23 mouse cellular contexts compared by ENCODE assay signal in genomic region chr5:5373541-5373940, GRCm38 (mm10). TPM values are rescaled to one million over a fixed set of nuclear protein-coding genes. Genes with fewer than 3 reads are reported as not detected.
DNase-seq lines count a peak whose midpoint lies in the region; ATAC-seq and TF ChIP-seq lines count a peak whose summit lies in the region.
"Had no signal": no experiment of that assay in that cellular context is flagged by ENCODE, and none has a peak within 500 bp of the region (broad histone marks: within the 10 kb centered on the region; RNA-seq: fewer than 3 reads in every experiment).

No protein-coding gene starts in this region.

- no peaks in the 10 kb centered on the region for H3K27me3 ChIP-seq in hindbrain, embryonic 14.5 days (ENCODE audit: control insufficient read depth, insufficient read depth, low read length)
- no peaks in the 10 kb centered on the region for H3K27me3 ChIP-seq in hindbrain, embryonic 11.5 days (ENCODE audit: control insufficient read depth, insufficient read depth, low read length)
- no peaks in the 10 kb centered on the region for H3K27me3 ChIP-seq in CH12.LX (replicated peaks)
- H3K27me3 ChIP-seq in hindbrain, postnatal 0 days (ENCODE audit: insufficient read depth, low read length): no peaks in the 10 kb centered on the region
- H3K27me3 ChIP-seq in limb, embryonic 10.5 days (ENCODE audit: low read depth, poor library complexity, severe bottlenecking): no peaks in the 10 kb centered on the region
- H3K27me3 ChIP-seq: heart, embryonic 12.5 days; limb, embryonic 13.5 days; lung, embryonic 15.5 days; neural tube, embryonic 12.5 days had no signal

- no peak for ATAC-seq in hindbrain, embryonic 14.5 days (ENCODE audit: low FRiP score)
- ATAC-seq in hindbrain, embryonic 11.5 days (ENCODE audit: low FRiP score): no peak
- ATAC-seq in hindbrain, postnatal 0 days: no peak
- ATAC-seq: inflammation-experienced regulatory T-cells, adult 6 months had no signal

- H3K36me3 ChIP-seq in hindbrain, embryonic 14.5 days (replicated peaks; ENCODE audit: control insufficient read depth, insufficient read depth): no peaks in the 10 kb centered on the region
- no peaks in the 10 kb centered on the region for H3K36me3 ChIP-seq in hindbrain, embryonic 11.5 days (ENCODE audit: control insufficient read depth, insufficient read depth, low read length)
- H3K36me3 ChIP-seq in CH12.LX (replicated peaks in 1 of 2; ENCODE audit: control insufficient read depth in 1 of 2, insufficient read depth in 1 of 2, low read length in 1 of 2): peaks cover 0 to 11% of the 10 kb centered on the region in 2 experiments
- H3K36me3 ChIP-seq in hindbrain, postnatal 0 days (ENCODE audit: insufficient read depth, low read length): no peaks in the 10 kb centered on the region
- H3K36me3 ChIP-seq in limb, embryonic 10.5 days: peaks cover 4% of the 10 kb centered on the region; the same call in 1 of the 2 replicates
- H3K36me3 ChIP-seq: limb, embryonic 13.5 days; liver, embryonic 13.5 days; lung, embryonic 15.5 days; neural tube, embryonic 12.5 days had no signal

- TF ChIP-seq EP300 in CH12.LX (IDR thresholded peaks at IDR 0.05; ENCODE audit: low read length): no peak

- no peak for TF ChIP-seq RAD21 in CH12.LX (IDR thresholded peaks at IDR 0.05; ENCODE audit: low read depth, low read length)

- no peak overlapping the region for H3K4me2 ChIP-seq in hindbrain, embryonic 14.5 days (replicated peaks)
- H3K4me2 ChIP-seq in hindbrain, embryonic 11.5 days (replicated peaks; ENCODE audit: low read depth, low read length): no peak overlapping the region
- H3K4me2 ChIP-seq in CH12.LX (ENCODE audit: insufficient read depth, low read depth, poor library complexity, severe bottlenecking): 0 out of 2 replicates have a peak overlapping the region, but pooled peaks have one; percentile 15
- H3K4me2 ChIP-seq in hindbrain, postnatal 0 days (ENCODE audit: low read depth, low read length): 0 out of 2 replicates have a peak overlapping the region, but pooled peaks have one; percentile 13
- H3K4me2 ChIP-seq: heart, embryonic 12.5 days; limb, embryonic 13.5 days; liver, embryonic 13.5 days; lung, embryonic 15.5 days; neural tube, embryonic 12.5 days had no signal

- no peak for TF ChIP-seq CTCF in CH12.LX (conservative IDR thresholded peaks at IDR 0.05 in 1 of 2, IDR thresholded peaks at IDR 0.05 in 1 of 2; ENCODE audit: low read depth in 2 of 2, low read length in 2 of 2)
- no peak for TF ChIP-seq CTCF in hindbrain, postnatal 0 days (IDR thresholded peaks at IDR 0.05; ENCODE audit: low read depth)

- peaks cover 19% of the 10 kb centered on the region for H3K79me2 ChIP-seq in CH12.LX (replicated peaks; ENCODE audit: control insufficient read depth, extremely low read depth, insufficient read depth, poor library complexity, severe bottlenecking)

- in situ Hi-C loops in CH12.LX (cut with MboI; ENCODE audit: low pct_ligation_motif_present, low pct_unique_long_range_greater_than_20kb, low sequenced_read_pairs): loop anchor here (25.0 kb wide), 1 partner anchor 411 kb away; no protein-coding TSS in a partner anchor

- H3K9ac ChIP-seq in hindbrain, embryonic 14.5 days: no peak overlapping the region
- no peak overlapping the region for H3K9ac ChIP-seq in hindbrain, embryonic 11.5 days (ENCODE audit: low read depth, low read length)
- H3K9ac ChIP-seq in CH12.LX (ENCODE audit: insufficient read depth, low read depth): no peak overlapping the region
- H3K9ac ChIP-seq in hindbrain, postnatal 0 days (replicated peaks; ENCODE audit: low read length): no peak overlapping the region
- H3K9ac ChIP-seq: heart, embryonic 12.5 days; limb, embryonic 13.5 days; liver, embryonic 13.5 days; lung, embryonic 15.5 days; neural tube, embryonic 12.5 days had no signal

- DNase-seq in hindbrain, embryonic 14.5 days (ENCODE audit: low spot score): no peak
- no peak for DNase-seq in hindbrain, embryonic 11.5 days (ENCODE audit: low spot score)
- no peak for DNase-seq in CH12.LX (ENCODE audit: extremely low read depth)
- peak; percentile 21 for DNase-seq in brain, adult 2 months (ENCODE audit: low read depth, low spot score)
- DNase-seq in hindbrain, postnatal 0 days (ENCODE audit: low spot score): peak; percentile 19
- DNase-seq in limb, embryonic 10.5 days (ENCODE audit: low spot score): no peak
- no peak for DNase-seq in layer of hippocampus, adult 11-12 months (ENCODE audit: low spot score)
- DNase-seq: adrenal gland, adult 8-10 months; cerebellum, adult 11 months; embryo, embryonic 11 days; gastrocnemius, adult 2 months; heart, postnatal 14 days; kidney, adult 8-10 months; kidney, postnatal 36 days; layer of hippocampus, adult 9-11 months; liver, embryonic 13.5 days; right cerebral cortex, adult 18-20 months; thymus, postnatal 25 days had no signal

- H3K27ac ChIP-seq in hindbrain, embryonic 14.5 days: peak overlapping the region; percentile 52; the same call in 1 of the 2 replicates
- no peak overlapping the region for H3K27ac ChIP-seq in hindbrain, embryonic 11.5 days (ENCODE audit: low read depth, low read length)
- H3K27ac ChIP-seq in CH12.LX (ENCODE audit: insufficient read depth, low read depth): no peak overlapping the region
- H3K27ac ChIP-seq in hindbrain, postnatal 0 days: no peak overlapping the region
- H3K27ac ChIP-seq in limb, embryonic 10.5 days: no peak overlapping the region
- H3K27ac ChIP-seq: gastrocnemius, adult 2 months; limb, embryonic 13.5 days; liver, embryonic 13.5 days; lung, embryonic 15.5 days; neural tube, embryonic 12.5 days had no signal

- H3K4me1 ChIP-seq in hindbrain, embryonic 14.5 days (replicated peaks; ENCODE audit: control insufficient read depth, insufficient read depth, low read length): peaks cover 22% of the 10 kb centered on the region
- H3K4me1 ChIP-seq in hindbrain, embryonic 11.5 days (replicated peaks; ENCODE audit: control insufficient read depth, insufficient read depth, low read length): no peaks in the 10 kb centered on the region
- H3K4me1 ChIP-seq in CH12.LX (ENCODE audit: control insufficient read depth in 1 of 2, insufficient read depth in 2 of 2): peaks cover 6 to 46% of the 10 kb centered on the region in 2 experiments
- peaks cover 6% of the 10 kb centered on the region for H3K4me1 ChIP-seq in hindbrain, postnatal 0 days (ENCODE audit: insufficient read depth, low read length)
- H3K4me1 ChIP-seq in limb, embryonic 10.5 days: peaks cover 15% of the 10 kb centered on the region
- H3K4me1 ChIP-seq: neural tube, embryonic 12.5 days had no signal

- dilution Hi-C loops in CH12.LX (cut with MboI; ENCODE audit: extremely low pct_ligation_motif_present, extremely low pct_unique_long_range_greater_than_20kb, low sequenced_read_pairs): no loop called here

- H3K9me3 ChIP-seq in hindbrain, embryonic 14.5 days (ENCODE audit: control insufficient read depth, low read length): no peaks in the 10 kb centered on the region
- H3K9me3 ChIP-seq in hindbrain, embryonic 11.5 days (ENCODE audit: control insufficient read depth, low read length): no peaks in the 10 kb centered on the region
- peaks cover 6% of the 10 kb centered on the region for H3K9me3 ChIP-seq in CH12.LX (replicated peaks; ENCODE audit: low read length)
- no peaks in the 10 kb centered on the region for H3K9me3 ChIP-seq in hindbrain, postnatal 0 days (ENCODE audit: low read length)
- H3K9me3 ChIP-seq in limb, embryonic 10.5 days (replicated peaks): no peaks in the 10 kb centered on the region
- H3K9me3 ChIP-seq: heart, embryonic 12.5 days; limb, embryonic 13.5 days; liver, embryonic 13.5 days; lung, embryonic 15.5 days; neural tube, embryonic 12.5 days had no signal

- 31% methylated on average over 7 of the region's 7 CpGs for WGBS in hindbrain, embryonic 14.5 days
- WGBS in hindbrain, embryonic 11.5 days: 52% methylated on average over 7 of the region's 7 CpGs
- 33% methylated on average over 7 of the region's 7 CpGs for WGBS in hindbrain, postnatal 0 days
- WGBS in limb, embryonic 10.5 days: 89% methylated on average over 7 of the region's 7 CpGs

- no peak for TF ChIP-seq POLR2A in CH12.LX (IDR thresholded peaks at IDR 0.05; ENCODE audit: low read depth, low read length)

- no peak overlapping the region for H3K4me3 ChIP-seq in hindbrain, embryonic 14.5 days (replicated peaks; ENCODE audit: low read length)
- no peak overlapping the region for H3K4me3 ChIP-seq in hindbrain, embryonic 11.5 days (ENCODE audit: low read depth, low read length)
- no peak overlapping the region for H3K4me3 ChIP-seq in CH12.LX (replicated peaks in 1 of 3; ENCODE audit: low read depth in 2 of 3, low read length in 2 of 3, poor library complexity in 1 of 3)
- no peak overlapping the region for H3K4me3 ChIP-seq in hindbrain, postnatal 0 days (ENCODE audit: low read length)
- H3K4me3 ChIP-seq in limb, embryonic 10.5 days: no peak overlapping the region
- H3K4me3 ChIP-seq: gastrocnemius, adult 2 months; heart, embryonic 12.5 days; limb, embryonic 13.5 days; liver, embryonic 13.5 days; lung, embryonic 15.5 days; neural tube, embryonic 12.5 days had no signal

TF ChIP-seq in CH12.LX, 34 proteins besides CTCF, POLR2A, EP300 and RAD21:
- no peak for TF ChIP-seq TCF12 (IDR thresholded peaks at IDR 0.05; ENCODE audit: low read depth, low read length)
- TF ChIP-seq TBP (conservative IDR thresholded peaks at IDR 0.05; ENCODE audit: low read depth, low read length): no peak
- TF ChIP-seq RCOR1 (conservative IDR thresholded peaks at IDR 0.05; ENCODE audit: low read depth, low read length): no peak
- no peak for TF ChIP-seq CHD1 (IDR thresholded peaks at IDR 0.05; ENCODE audit: low read depth, low read length)
- no peak for TF ChIP-seq MXI1 (IDR thresholded peaks at IDR 0.05; ENCODE audit: low read depth, low read length)
- TF ChIP-seq MEF2A (IDR thresholded peaks at IDR 0.05; ENCODE audit: borderline replicate concordance, low read depth, low read length): no peak
- no peak for TF ChIP-seq IRF4 (IDR thresholded peaks at IDR 0.05; ENCODE audit: low read depth, low read length)
- TF ChIP-seq SMC3 (IDR thresholded peaks at IDR 0.05; ENCODE audit: low read depth, low read length): no peak
TF ChIP-seq in CH12.LX: peak in this region for 0.

RNA-seq across cellular contexts. Expression of gene Cdk14, which starts 46.6 kb away (rescaled TPM):
- 55.6 and 65.8 TPM in 2 replicates for polyA plus RNA-seq in hindbrain, embryonic 14.5 days (2014; fragmentation: Nextera tagmentation; extraction: Ambion mirVana)
- 33.7 and 35.7 TPM in 2 replicates for polyA plus RNA-seq in hindbrain, embryonic 11.5 days (2014; fragmentation: Nextera tagmentation; extraction: Ambion mirVana)
- total RNA-seq in CH12.LX (2012; rRNA removed) (9.3 and 12.0 TPM in 2 replicates), CH12.LX (2014; rRNA removed) (3.5 and 3.7 TPM in 2 replicates)
- 8.9 TPM in 2 replicates for polyA plus RNA-seq in CH12.LX (2012; ENCODE audit: insufficient read length, low read depth)
- 63.1 and 63.9 TPM in 2 replicates for total RNA-seq in hindbrain, postnatal 0 days (2014; rRNA removed)
- polyA plus RNA-seq in hindbrain, postnatal 0 days (2015; fragmentation: Nextera tagmentation; extraction: Ambion mirVana): 50.9 and 53.0 TPM in 2 replicates
- 11.8 and 16.1 TPM in 2 replicates for polyA plus RNA-seq in limb, embryonic 10.5 days (2016; fragmentation: Nextera tagmentation; extraction: Ambion mirVana)

Comparison
In these comparisons a context has a peak if more than half of its experiments do, and no peak if none do; other contexts are left out.
1. DNase-seq: peak in brain, adult 2 months (single experiment) and hindbrain, postnatal 0 days (single experiment); none in hindbrain, embryonic 14.5 days (single experiment), hindbrain, embryonic 11.5 days (single experiment), CH12.LX (single experiment), limb, embryonic 10.5 days (single experiment) and layer of hippocampus, adult 11-12 months (single experiment).
2. H3K4me2 ChIP-seq: peak in CH12.LX (single experiment) and hindbrain, postnatal 0 days (single experiment); none in hindbrain, embryonic 14.5 days (single experiment) and hindbrain, embryonic 11.5 days (single experiment).